Mouse (Mus musculus) limb, embryonic 14.5 days (tissue): ENCODE measurements around the gene Tnnc2. TPM values are rescaled to one million over a fixed set of nuclear protein-coding genes. Genes with fewer than 3 reads are reported as not detected.

Experiments
- ATAC-seq: fragments of 200-750 bp; cut with Nextera tagmentation; 2 replicates; pipeline ENCODE4 v1.8.0; 2017; ENCODE audit warnings: low read depth, moderate number of reproducible peaks, moderate TSS enrichment; ENCODE audit not compliant: low FRiP score
- DNase-seq: peaks from one replicate; pipeline ENCODE4 v3.0.0-alpha.2; 2015; ENCODE audit warnings: low spot score
- H3K27ac ChIP-seq: fragments of 300-500 bp; sonication (generic); replicated peaks from 2 replicates; pipeline ENCODE4 v1.5.1; 2014; ENCODE audit warnings: low read depth, mild to moderate bottlenecking, low read length, moderate library complexity, mixed read lengths
- H3K27me3 ChIP-seq: fragments of 300-500 bp; sonication (generic); 2 replicates; pipeline ENCODE4 v1.6.1; 2014; ENCODE audit warnings: low read length, mixed read lengths; ENCODE audit not compliant: control insufficient read depth, insufficient read depth
- H3K36me3 ChIP-seq: fragments of 300-500 bp; sonication (generic); 2 replicates; pipeline ENCODE4 v1.6.1; 2014; ENCODE audit warnings: mild to moderate bottlenecking, low read length, moderate library complexity, mixed read lengths; ENCODE audit not compliant: control insufficient read depth, insufficient read depth
- H3K4me1 ChIP-seq: fragments of 300-500 bp; sonication (generic); 2 replicates; pipeline ENCODE4 v1.6.1; 2014; ENCODE audit warnings: antibody characterized with exemption, low read length, mixed read lengths; ENCODE audit not compliant: control insufficient read depth, insufficient read depth
- H3K4me2 ChIP-seq: fragments of 300-500 bp; sonication (generic); replicated peaks from 2 replicates; pipeline ENCODE4 v1.6.1; 2014; ENCODE audit warnings: low read depth, mild to moderate bottlenecking, low read length, moderate library complexity; ENCODE audit not compliant: severe bottlenecking
- H3K4me3 ChIP-seq: fragments of 300-500 bp; sonication (generic); replicated peaks from 2 replicates; pipeline ENCODE4 v1.5.1; 2014; ENCODE audit warnings: low read length
- H3K9ac ChIP-seq: fragments of 300-500 bp; sonication (generic); 2 replicates; pipeline ENCODE4 v1.6.1; 2014; ENCODE audit warnings: mild to moderate bottlenecking, low read depth, low read length, moderate library complexity; ENCODE audit not compliant: severe bottlenecking
- H3K9me3 ChIP-seq: fragments of 300-500 bp; sonication (generic); 2 replicates; pipeline ENCODE4 v1.6.1; 2016; ENCODE audit warnings: low read length; ENCODE audit not compliant: control insufficient read depth
- POLR2A ChIP-seq: fragments of 200-500 bp; IDR thresholded peaks from 2 replicates; pipeline ENCODE4 v1.8.0; 2012; ENCODE audit warnings: inconsistent platforms, mild to moderate bottlenecking, moderate library complexity, borderline replicate concordance; ENCODE audit not compliant: insufficient read depth, insufficient read length; ENCODE audit errors: extremely low read depth
- WGBS: fragments of 180-500 bp; shearing (Covaris S2); extraction: QIAGEN DNeasy Blood & Tissue Kit; methylation state at CpG from one replicate; pipeline ENCODE4 v1.1.7; 2014; 5-methylcytosine and 5-hydroxymethylcytosine counted together
- polyA plus RNA-seq, 2 experiments: library from polyadenylated mRNA; depleted of rRNA in 1 of 2; stranded (reverse) in 1 of 2; unstranded in 1 of 2; fragments of >200 nt; fragmentation: Nextera tagmentation in 1 of 2; extraction: Ambion mirVana in 1 of 2; gene quantifications; 2 replicates each; pipeline versions ENCODE4 v1.2.1 to v1.2.3; 2012 to 2014

Gene Tnnc2
- polyA plus RNA-seq, 2 experiments, result 322 to 401 TPM

DNA sequence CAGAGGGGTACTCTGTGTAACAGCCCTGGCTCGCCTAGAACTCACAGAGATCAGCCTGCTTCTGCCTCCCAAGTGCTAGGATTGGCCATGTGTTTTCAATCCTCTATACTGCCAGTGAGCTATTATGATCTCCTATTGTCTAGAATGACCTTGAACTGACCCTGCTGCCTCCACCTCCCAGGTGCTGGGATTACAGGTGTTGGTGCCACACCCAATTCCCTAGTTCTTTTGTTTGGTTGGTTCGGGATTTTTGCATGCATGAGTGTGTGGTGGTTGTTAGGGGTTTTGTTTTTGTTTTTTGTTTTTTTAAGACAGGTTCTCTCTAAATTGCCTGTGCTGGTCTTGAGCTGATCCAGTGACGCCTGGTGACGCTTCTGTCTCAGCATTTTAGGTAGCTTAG, 44.2 kb upstream of the Tnnc2 start:
- Histone ChIP-seq H3K9ac (no peak overlapping the region), H3K4me2 (peak overlapping the region; percentile 66; the same call in 1 of the 2 replicates), H3K9me3 (no peaks in the 10 kb centered on the region), H3K27me3 (no peaks in the 10 kb centered on the region), H3K27ac (no peak overlapping the region), H3K4me1 (peaks cover 6% of the 10 kb centered on the region; the same call in 1 of the 2 replicates), H3K4me3 (no peak overlapping the region), H3K36me3 (peaks cover 48% of the 10 kb centered on the region)
- ATAC-seq (no peak), DNase-seq (no peak)
- WGBS, result 94% methylated on average over 4 of the region's 4 CpGs
- TF ChIP-seq POLR2A, result no peak

DNA sequence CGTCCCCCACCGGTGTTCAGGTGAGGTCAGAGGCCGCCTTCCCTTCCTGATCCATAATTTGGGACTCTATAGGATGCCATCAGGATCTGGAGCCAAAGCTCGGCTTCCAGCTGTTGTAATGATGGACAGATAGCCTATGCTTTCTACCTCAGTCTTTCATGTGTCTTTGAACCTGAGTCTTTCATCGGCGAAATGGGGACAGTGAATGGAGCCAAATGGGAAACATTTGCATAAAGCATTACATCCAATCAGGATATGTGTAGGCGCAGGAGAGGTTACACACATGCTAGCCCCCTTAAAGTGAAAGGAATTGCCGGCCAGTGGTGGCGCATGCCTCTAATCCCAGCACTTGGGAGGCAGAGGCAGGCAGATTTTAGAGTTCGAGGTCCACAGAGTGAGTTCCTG, 43.4 kb upstream of the Tnnc2 start:
- Histone ChIP-seq H3K9ac (peak overlapping the region; percentile 57), H3K9me3 (no peaks in the 10 kb centered on the region), H3K4me2 (peak overlapping the region; percentile 66), H3K4me1 (peaks cover 6% of the 10 kb centered on the region; the same call in 1 of the 2 replicates), H3K27ac (peak overlapping the region; percentile 61), H3K4me3 (peak overlapping the region; percentile 82), H3K36me3 (peaks cover 41% of the 10 kb centered on the region), H3K27me3 (no peaks in the 10 kb centered on the region)
- TF ChIP-seq POLR2A, result no peak
- 2% methylated on average over 10 of the region's 10 CpGs for WGBS
- ATAC-seq (peak; percentile 34), DNase-seq (peak; percentile 44)

DNA sequence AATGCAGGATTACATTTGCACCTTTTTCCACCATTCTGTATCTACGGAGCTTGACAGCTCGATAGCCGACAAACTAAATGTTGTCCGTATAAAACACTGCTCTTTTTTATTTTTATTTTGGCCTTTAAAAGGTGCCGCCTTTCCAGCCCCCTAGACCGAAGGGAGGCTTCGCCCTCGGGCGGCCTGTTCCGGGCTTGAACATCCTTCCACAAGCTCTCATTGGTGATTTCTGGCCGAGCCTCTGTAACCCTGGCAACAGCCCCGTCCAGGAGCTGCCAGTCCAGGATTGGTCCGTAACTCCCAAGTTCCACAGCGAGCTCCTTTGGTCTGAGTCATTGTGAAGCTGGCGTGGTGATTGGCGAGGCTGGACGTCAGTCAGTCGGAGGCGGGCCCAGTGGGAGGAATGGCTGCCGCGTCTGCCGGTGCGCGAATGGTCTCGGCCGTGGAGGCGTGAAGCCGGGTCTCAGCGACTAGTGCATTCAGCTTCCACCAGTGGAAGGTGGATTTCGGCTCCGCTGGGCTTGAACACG, 42.9 kb upstream of the Tnnc2 start, which contains the start of gene Zswim1:
Gene Zswim1, plus strand, starts transcription at position 51 of the 530 bp plus-strand sequence.
- Histone ChIP-seq H3K9me3 (no peaks in the 10 kb centered on the region), H3K27ac (peak within 1 kb of the TSS; percentile 61), H3K4me2 (peak within 1 kb of the TSS; percentile 66), H3K36me3 (peaks cover 37% of the 10 kb centered on the region), H3K4me1 (peaks cover 6% of the 10 kb centered on the region; the same call in 1 of the 2 replicates), H3K4me3 (peak within 1 kb of the TSS; percentile 82), H3K27me3 (no peaks in the 10 kb centered on the region), H3K9ac (peak within 1 kb of the TSS; percentile 57)
- DNase-seq (peak; percentile 98), ATAC-seq (peak; percentile 100)
- TF ChIP-seq POLR2A, result peak; percentile 69; the same call in 1 of the 2 replicates
- under 1% methylated on average over 32 of the region's 32 CpGs for WGBS

DNA sequence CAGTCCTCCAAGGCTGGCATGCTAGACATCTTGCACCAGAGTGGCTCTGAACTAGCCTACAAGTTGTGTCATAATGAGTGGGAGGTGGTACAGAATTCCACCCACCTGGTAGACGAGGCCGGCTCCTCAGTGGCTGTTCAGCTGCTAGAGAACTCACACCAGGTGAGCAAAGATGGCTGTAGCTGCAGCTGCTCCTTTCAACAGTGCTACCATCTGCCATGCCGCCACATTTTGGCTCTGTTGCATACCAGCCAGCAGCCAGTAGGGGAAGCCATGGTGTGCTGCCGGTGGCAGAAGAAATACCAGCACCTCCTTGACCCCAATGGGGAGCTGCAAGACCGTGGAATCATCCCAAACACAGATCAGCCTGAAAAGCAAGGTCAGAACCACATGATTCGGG, 41.3 kb upstream of the Tnnc2 start:
- Histone ChIP-seq H3K36me3 (peaks cover 21% of the 10 kb centered on the region), H3K9ac (no peak overlapping the region)
- ATAC-seq, result no peak

DNA sequence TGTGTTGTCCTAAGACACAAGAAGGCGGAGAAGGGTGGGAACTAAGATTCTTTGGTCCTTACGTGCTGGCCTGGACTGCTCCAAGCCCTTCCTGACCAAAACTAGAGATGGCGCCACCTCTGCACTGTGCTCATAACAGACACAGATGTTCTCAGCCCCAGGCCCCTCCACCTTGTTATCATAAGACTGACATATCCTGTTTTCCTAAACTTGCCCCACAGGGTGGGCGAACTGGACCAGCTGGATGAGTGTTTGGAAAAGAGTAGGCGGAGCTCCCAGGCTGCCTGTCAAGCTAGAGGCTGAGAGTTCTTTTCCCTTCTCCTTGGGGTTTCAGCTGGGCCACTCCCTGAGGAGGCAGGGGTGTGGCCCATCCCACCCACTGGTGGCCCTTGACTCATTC, 37.9 kb upstream of the Tnnc2 start:
- no peaks in the 10 kb centered on the region for H3K27me3 ChIP-seq
- H3K4me3 ChIP-seq, result no peak overlapping the region
- ATAC-seq, result no peak
- peak; percentile 26 for DNase-seq
- 68% methylated on average over 5 of the region's 5 CpGs for WGBS
- no peak overlapping the region for H3K9ac ChIP-seq
- H3K4me1 ChIP-seq, result 0 out of 2 replicates have a peak, but pooled peaks cover 2% of the 10 kb centered on the region
- no peak overlapping the region for H3K4me2 ChIP-seq
- peaks cover 11% of the 10 kb centered on the region; the same call in 1 of the 2 replicates for H3K36me3 ChIP-seq
- TF ChIP-seq POLR2A, result no peak
- no peaks in the 10 kb centered on the region for H3K9me3 ChIP-seq
- H3K27ac ChIP-seq, result no peak overlapping the region

More for the DNA sequence above, 41.3 kb upstream of the Tnnc2 start:
- no peaks in the 10 kb centered on the region for H3K27me3 ChIP-seq
- H3K4me1 ChIP-seq, result peaks cover 6% of the 10 kb centered on the region; the same call in 1 of the 2 replicates
- H3K4me2 ChIP-seq, result no peak overlapping the region
- no peak for TF ChIP-seq POLR2A
- DNase-seq, result no peak
- H3K9me3 ChIP-seq, result no peaks in the 10 kb centered on the region
- 88% methylated on average over 6 of the region's 6 CpGs for WGBS
- no peak overlapping the region for H3K4me3 ChIP-seq
- no peak overlapping the region for H3K27ac ChIP-seq
